Mouse (Mus musculus): Measurements from ENCODE around the gene Rsbn1l. TPM values are rescaled to one million over a fixed set of nuclear protein-coding genes. Genes with fewer than 3 reads are reported as not detected.

Gene Rsbn1l
- total RNA-seq, 2 experiments from 2014 or later = 24.6 to 34.8 TPM

DNA sequence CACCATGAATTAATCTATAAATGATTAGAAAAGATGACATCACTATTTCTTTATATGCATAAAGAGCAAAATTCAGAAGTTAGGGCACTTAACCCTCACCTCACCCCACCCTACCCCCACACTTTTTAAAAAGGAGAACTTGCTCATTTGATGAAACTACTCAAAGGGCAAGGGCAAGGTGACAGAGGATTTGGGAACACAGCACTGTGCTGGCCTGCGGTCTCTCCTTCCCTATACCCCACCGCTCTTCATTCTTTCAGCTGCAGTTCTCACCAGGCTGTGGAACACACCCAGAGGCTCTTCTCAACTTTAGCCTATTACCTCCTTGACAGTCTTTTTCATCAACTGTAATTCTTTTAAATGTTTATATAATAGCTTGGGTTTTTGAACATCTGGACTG, 109.2 kb downstream of the Rsbn1l start:
- ATAC-seq (replicated peaks; ENCODE audit: poor library complexity, severe bottlenecking) = peak; percentile 87

GRCm38 (mm10) chr5:20843816-20844215, 112.4 kb downstream of the Rsbn1l start:
- no peak for ATAC-seq (replicated peaks; ENCODE audit: poor library complexity, severe bottlenecking)

- no peak for ATAC-seq (replicated peaks; ENCODE audit: poor library complexity, severe bottlenecking)
These were observed 112.8 kb downstream of the Rsbn1l start for GRCm38 (mm10) chr5:20843405-20843804.

Other genes starting within 250 kb of the Rsbn1l start
- 11.2 and 17.7 TPM in 2 replicates for gene Phtf2, start 74.3 kb downstream of the Rsbn1l start, total RNA-seq (2014; fragmentation: Nextera tagmentation)
- gene Phtf2, start 74.3 kb downstream of the Rsbn1l start, total RNA-seq (2017) = 12.3 and 12.6 TPM in 2 replicates
- gene Tmem60, start 74.2 kb downstream of the Rsbn1l start, total RNA-seq (2014; fragmentation: Nextera tagmentation) = 25.9 and 39.1 TPM in 2 replicates
- gene Tmem60, start 74.2 kb downstream of the Rsbn1l start, total RNA-seq (2017) = 13.6 and 18.0 TPM in 2 replicates
- 34.1 and 54.1 TPM in 2 replicates for gene Ptpn12, start 99.5 kb upstream of the Rsbn1l start, total RNA-seq (2014; fragmentation: Nextera tagmentation)
- 21.7 and 27.4 TPM in 2 replicates for gene Ptpn12, start 99.5 kb upstream of the Rsbn1l start, total RNA-seq (2017)
- 2.4 and 4.2 TPM in 2 replicates for gene Gsap, start 229.9 kb upstream of the Rsbn1l start, total RNA-seq (2014; fragmentation: Nextera tagmentation)
- 4.6 and 6.6 TPM in 2 replicates for gene Gsap, start 229.9 kb upstream of the Rsbn1l start, total RNA-seq (2017)

Data from granulocyte monocyte progenitor cell, adult 5-6 weeks (primary cell).